Mouse (Mus musculus) small intestine, adult 2 months (tissue): Measurements from ENCODE around the gene Mindy4.

Experiments used
- CTCF ChIP-seq: fragments of 200-500 bp; IDR thresholded peaks from 2 replicates; pipeline ENCODE4 v1.5.1; 2012; ENCODE audit warnings: low read depth, mild to moderate bottlenecking, control low read depth, inconsistent platforms, low read length, moderate library complexity, mixed read lengths; ENCODE audit not compliant: insufficient replicate concordance, insufficient read length; ENCODE audit errors: extremely low read depth
- POLR2A ChIP-seq: fragments of 200-500 bp; IDR thresholded peaks from 2 replicates; pipeline ENCODE4 v1.6.1; 2012; ENCODE audit warnings: low read depth, mild to moderate bottlenecking, control low read depth, inconsistent platforms, low read length, moderate library complexity

DNA sequence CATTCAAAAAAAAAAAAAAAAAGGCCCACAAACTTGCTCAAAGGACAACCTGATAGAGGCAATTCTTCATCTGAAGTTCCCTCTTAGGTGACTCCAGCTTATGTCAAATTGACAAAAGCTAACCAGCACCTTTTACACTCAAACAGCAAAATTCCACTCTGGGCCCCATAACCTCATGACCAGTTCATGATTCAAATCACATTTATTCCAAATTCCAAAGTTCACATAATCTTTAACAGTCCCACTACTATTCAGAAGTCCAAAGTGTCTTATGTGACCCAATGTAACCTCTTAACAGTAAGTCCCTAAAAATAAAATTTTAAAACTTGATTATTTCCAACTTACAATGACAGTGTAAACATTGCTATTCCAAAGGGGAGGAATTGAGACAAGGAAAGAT is 13.8 kb upstream of the Mindy4 start:
- TF ChIP-seq CTCF (no peak), POLR2A (no peak)
